Mouse (Mus musculus): Measurements from ENCODE around the gene Slc5a3.

Gene Slc5a3

GRCm38 (mm10) chr16:92057852-92058643 is at the start of gene Slc5a3, which contains the start of the genes Mrps6 and Gm49711:
TSS of gene Slc5a3 (plus strand) at chr16:92058322.
TSS of gene Mrps6 (plus strand) at chr16:92058270.
TSS of gene Gm49711 (plus strand) at chr16:92058316.
- DNase-seq (ENCODE audit: low spot score in 2 of 2), result peak; percentile 72 to 86

- no peak for DNase-seq (ENCODE audit: low spot score in 2 of 2)
These were observed 48.5 kb upstream of the Slc5a3 start for GRCm38 (mm10) chr16:92009586-92009985.

- no peak for DNase-seq (ENCODE audit: low spot score in 2 of 2)
These were observed 41.3 kb upstream of the Slc5a3 start for GRCm38 (mm10) chr16:92016792-92017191.

- peak; percentile 9 to 23 for DNase-seq (ENCODE audit: low spot score in 2 of 2)
These were observed 38.7 kb upstream of the Slc5a3 start for GRCm38 (mm10) chr16:92019141-92020118.

- no peak for DNase-seq (ENCODE audit: low spot score in 2 of 2)
These were observed 36.3 kb upstream of the Slc5a3 start for GRCm38 (mm10) chr16:92021656-92022400.

GRCm38 (mm10) chr16:92022494-92023283 is 35.4 kb upstream of the Slc5a3 start:
- no peak for DNase-seq (ENCODE audit: low spot score in 2 of 2)

GRCm38 (mm10) chr16:92033286-92033685 is 24.8 kb upstream of the Slc5a3 start:
- no peak for DNase-seq (ENCODE audit: low spot score in 2 of 2)

- DNase-seq (ENCODE audit: low spot score in 2 of 2), result no peak
These were observed 23.4 kb upstream of the Slc5a3 start for GRCm38 (mm10) chr16:92034676-92035075.

GRCm38 (mm10) chr16:92036701-92037100 is 21.4 kb upstream of the Slc5a3 start:
- DNase-seq (ENCODE audit: low spot score in 2 of 2), result no peak

GRCm38 (mm10) chr16:92037891-92038607 is 20.1 kb upstream of the Slc5a3 start:
- no peak for DNase-seq (ENCODE audit: low spot score in 2 of 2)

GRCm38 (mm10) chr16:92039421-92039820 is 18.7 kb upstream of the Slc5a3 start:
- no peak for DNase-seq (ENCODE audit: low spot score in 2 of 2)

GRCm38 (mm10) chr16:92039966-92040365 is 18.2 kb upstream of the Slc5a3 start:
- no peak for DNase-seq (ENCODE audit: low spot score in 2 of 2)

- no peak for DNase-seq (ENCODE audit: low spot score in 2 of 2)
These were observed 6.3 kb upstream of the Slc5a3 start for GRCm38 (mm10) chr16:92051777-92052310.

- no peak for DNase-seq (ENCODE audit: low spot score in 2 of 2)
These were observed 5.6 kb upstream of the Slc5a3 start for GRCm38 (mm10) chr16:92052569-92052968.

GRCm38 (mm10) chr16:92056711-92057110 is 1.4 kb upstream of the Slc5a3 start:
- DNase-seq (ENCODE audit: low spot score in 2 of 2), result no peak

- no peak for DNase-seq (ENCODE audit: low spot score in 2 of 2)
These were observed 668 bp upstream of the Slc5a3 start for GRCm38 (mm10) chr16:92057456-92057851.

GRCm38 (mm10) chr16:92058644-92059620 is 810 bp downstream of the Slc5a3 start:
- peak in 1 of 2 experiments; percentile 21 for DNase-seq (ENCODE audit: low spot score in 2 of 2)

- DNase-seq (ENCODE audit: low spot score in 2 of 2), result no peak
These were observed 2.1 kb downstream of the Slc5a3 start for GRCm38 (mm10) chr16:92060213-92060612.

GRCm38 (mm10) chr16:92061586-92061985 is 3.5 kb downstream of the Slc5a3 start:
- DNase-seq (ENCODE audit: low spot score in 2 of 2), result no peak
